13 mouse cellular contexts compared by ENCODE assay signal in genomic region chr15:96315664-96316063, GRCm38 (mm10). TPM values are rescaled to one million over a fixed set of nuclear protein-coding genes. Genes with fewer than 3 reads are reported as not detected.
DNase-seq lines count a peak whose midpoint lies in the region; ATAC-seq and TF ChIP-seq lines count a peak whose summit lies in the region.
"Had no signal": no experiment of that assay in that cellular context is flagged by ENCODE, and none has a peak within 500 bp of the region (broad histone marks: within the 10 kb centered on the region; RNA-seq: fewer than 3 reads in every experiment).

No protein-coding gene starts in this region.

- no peak overlapping the region for H3K9ac ChIP-seq in lung, embryonic 14.5 days

- no peak overlapping the region for H3K27ac ChIP-seq in heart, embryonic 10.5 days
- H3K27ac ChIP-seq in lung, embryonic 14.5 days (ENCODE audit: low read depth): no peak overlapping the region
- H3K27ac ChIP-seq: kidney, postnatal 0 days had no signal

- DNase-seq in heart, adult 18-20 months: peak; percentile 40 to 46
- DNase-seq in heart, embryonic 10.5 days (ENCODE audit: low spot score): no peak
- peak; percentile 87 for DNase-seq in 416B (ENCODE audit: low read depth)
- DNase-seq in brain, embryonic 14.5 days (ENCODE audit: low read depth): peak; percentile 30
- peak; percentile 57 for DNase-seq in lung, embryonic 14.5 days
- DNase-seq in right cerebral cortex, postnatal 25 days: no peak
- no peak for DNase-seq in ovary, postnatal 36 days (ENCODE audit: low spot score)
- DNase-seq in adrenal gland, postnatal 14 days: no peak
- DNase-seq: cerebellum, postnatal 25 days; thymus, postnatal 14 days had no signal

- no peaks in the 10 kb centered on the region for H3K27me3 ChIP-seq in heart, embryonic 10.5 days (ENCODE audit: insufficient read depth, poor library complexity, severe bottlenecking)
- H3K27me3 ChIP-seq in lung, embryonic 14.5 days (ENCODE audit: insufficient read depth, low read length): no peaks in the 10 kb centered on the region

- no peak for TF ChIP-seq POLR2A in brain, embryonic 14.5 days (IDR thresholded peaks at IDR 0.05; ENCODE audit: borderline replicate concordance, extremely low read depth, insufficient read depth, insufficient read length, poor library complexity, severe bottlenecking)

- ATAC-seq in lung, embryonic 14.5 days (ENCODE audit: insufficient read depth): no peak
- ATAC-seq: hindbrain, embryonic 16.5 days had no signal

- peaks cover 10% of the 10 kb centered on the region; the same call in 1 of the 2 replicates for H3K4me1 ChIP-seq in heart, embryonic 10.5 days
- no peaks in the 10 kb centered on the region; the same call in 1 of the 2 replicates for H3K4me1 ChIP-seq in lung, embryonic 14.5 days (ENCODE audit: insufficient read depth)

- no peak overlapping the region for H3K4me2 ChIP-seq in lung, embryonic 14.5 days

- no peak overlapping the region for H3K4me3 ChIP-seq in heart, embryonic 10.5 days
- H3K4me3 ChIP-seq in lung, embryonic 14.5 days (ENCODE audit: low read depth, low read length): no peak overlapping the region
- H3K4me3 ChIP-seq: erythroblast, embryonic 14.5 days had no signal

- 34% methylated on average over 1 of the region's 1 CpGs for WGBS in heart, embryonic 10.5 days
- WGBS in lung, embryonic 14.5 days: 21% methylated on average over 1 of the region's 1 CpGs

- H3K36me3 ChIP-seq in heart, embryonic 10.5 days: peaks cover 23% of the 10 kb centered on the region
- peaks cover 12% of the 10 kb centered on the region; the same call in 1 of the 2 replicates for H3K36me3 ChIP-seq in lung, embryonic 14.5 days (ENCODE audit: insufficient read depth)

- no peaks in the 10 kb centered on the region for H3K9me3 ChIP-seq in heart, embryonic 10.5 days
- H3K9me3 ChIP-seq in lung, embryonic 14.5 days (ENCODE audit: low read depth, low read length): no peaks in the 10 kb centered on the region

- no peak for TF ChIP-seq CTCF in brain, embryonic 14.5 days (IDR thresholded peaks at IDR 0.05; ENCODE audit: borderline replicate concordance, extremely low read depth, insufficient read depth, insufficient read length)
- no peak for TF ChIP-seq CTCF in lung, embryonic 14.5 days (IDR thresholded peaks at IDR 0.05; ENCODE audit: low read depth)

RNA-seq across cellular contexts. Expression of gene Arid2, which starts 28.3 kb away (rescaled TPM):
- total RNA-seq in heart, adult 18-20 months (2021): 10 to 100 TPM; 17.9 to 19.3 TPM
- 18.3 and 22.0 TPM in 2 replicates for polyA plus RNA-seq in heart, embryonic 10.5 days (2016; fragmentation: Nextera tagmentation; extraction: Ambion mirVana)
- polyA plus RNA-seq in brain, embryonic 14.5 days (2012; rRNA removed): 34.8 and 44.2 TPM in 2 replicates
- 30.3 and 31.6 TPM in 2 replicates for polyA plus RNA-seq in lung, embryonic 14.5 days (2014; fragmentation: Nextera tagmentation; extraction: Ambion mirVana)
- 38.4 and 43.1 TPM in 2 replicates for total RNA-seq in adrenal gland, postnatal 14 days (2021)

Comparison
In these comparisons a context has a peak if more than half of its experiments do, and no peak if none do; other contexts are left out.
1. DNase-seq: peak in heart, adult 18-20 months (2 of 2), 416B (single experiment), brain, embryonic 14.5 days (single experiment) and lung, embryonic 14.5 days (single experiment); none in heart, embryonic 10.5 days (single experiment), right cerebral cortex, postnatal 25 days (single experiment), ovary, postnatal 36 days (single experiment) and adrenal gland, postnatal 14 days (single experiment).